Mouse (Mus musculus): Measurements from ENCODE around the gene Trim2.

DNA sequence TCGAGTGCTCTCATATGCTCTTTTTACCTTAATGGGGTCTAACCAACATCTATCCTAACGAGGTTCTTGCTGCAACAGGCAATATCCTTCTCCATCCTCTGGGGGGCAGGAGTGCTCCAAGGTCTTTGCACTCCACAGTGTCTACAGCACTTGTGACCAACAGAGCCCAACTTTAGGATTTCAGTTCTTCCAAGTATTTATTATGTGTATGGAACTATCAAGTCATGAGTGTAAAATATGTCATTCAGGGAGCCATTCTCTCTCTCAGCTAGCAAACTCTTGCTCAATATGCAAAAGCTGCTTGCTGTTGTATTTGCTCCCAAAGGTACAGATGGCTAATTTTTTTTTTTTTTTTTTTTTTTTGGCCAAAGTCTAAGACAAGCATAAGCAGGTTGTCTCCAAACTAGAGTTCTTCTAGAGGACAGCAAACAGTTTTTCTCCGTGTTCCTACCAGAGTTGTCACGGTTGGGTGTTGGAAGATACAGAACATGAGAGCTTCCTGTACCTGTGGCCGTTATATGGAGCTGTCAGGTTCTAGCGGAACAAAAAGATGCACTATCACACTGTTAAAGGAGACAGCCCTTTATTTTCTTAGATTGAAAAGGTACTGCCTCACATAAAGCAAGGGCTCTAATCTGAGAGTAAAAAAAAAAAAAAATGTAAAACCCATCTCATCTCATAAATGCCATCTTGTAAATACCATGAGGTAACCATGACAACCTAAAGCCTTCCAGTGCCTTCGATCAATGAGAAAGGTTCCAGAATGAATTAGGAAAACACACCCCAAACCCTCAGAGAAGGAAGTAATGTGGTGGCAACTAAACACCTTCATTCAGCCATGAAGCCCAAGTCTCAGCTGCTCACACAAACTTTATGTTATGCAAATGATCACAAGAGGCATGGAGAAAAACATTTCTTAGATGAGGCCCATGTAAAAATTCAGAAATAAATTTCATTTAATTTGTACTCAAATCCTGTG, 131.1 kb downstream of the Trim2 start:
- TF ChIP-seq POLR2A (IDR thresholded peaks at IDR 0.05; ENCODE audit: low read depth, low read length): no peak
- TF ChIP-seq E2F4 (IDR thresholded peaks at IDR 0.05; ENCODE audit: insufficient replicate concordance, low read depth, low read length): no peak
- TF ChIP-seq ELF1 (IDR thresholded peaks at IDR 0.05; ENCODE audit: low read depth, low read length): no peak
- TF ChIP-seq CHD2 (IDR thresholded peaks at IDR 0.05; ENCODE audit: low read length): no peak
- no peak for TF ChIP-seq RCOR1 (conservative IDR thresholded peaks at IDR 0.05; ENCODE audit: low read depth, low read length)
- TF ChIP-seq NRF1 (IDR thresholded peaks at IDR 0.05; ENCODE audit: low read depth, low read length): no peak
- TF ChIP-seq CTCF (conservative IDR thresholded peaks at IDR 0.05 in 1 of 2, IDR thresholded peaks at IDR 0.05 in 1 of 2; ENCODE audit: low read depth in 2 of 2, low read length in 2 of 2): peak; percentile 72 to 97
- peak; percentile 87 for TF ChIP-seq ZC3H11A (IDR thresholded peaks at IDR 0.05; ENCODE audit: low read depth, low read length)
- TF ChIP-seq MYC (IDR thresholded peaks at IDR 0.05; ENCODE audit: low read depth, low read length): no peak
- TF ChIP-seq EP300 (IDR thresholded peaks at IDR 0.05; ENCODE audit: low read length): no peak
- TF ChIP-seq SIN3A (IDR thresholded peaks at IDR 0.05; ENCODE audit: low read length): 0 out of 2 replicates have a peak, but pooled peaks have one; percentile 34
- TF ChIP-seq TCF12 (IDR thresholded peaks at IDR 0.05; ENCODE audit: low read depth, low read length): no peak

All from CH12.LX (cell line).